Mouse (Mus musculus) urinary bladder, postnatal 36 days (tissue): ENCODE data around the gene Hist1h4b.
"Not testable (repeated sequence)": the region's sequence is repeated elsewhere in the genome, so short reads cannot be mapped to it uniquely, and the experiment has no call there.

Experiments
- DNase-seq, 2 experiments: peaks; one replicate each; pipeline ENCODE4 v3.0.0; 2022; ENCODE audit warnings: low spot score in 2 of 2, mixed read lengths in 1 of 2

Hist1h4b gene

GRCm38 (mm10) chr13:23740256-23740840 lies 16.5 kb upstream of the Hist1h4b start:
- DNase-seq, result no peak

GRCm38 (mm10) chr13:23740910-23741309 lies 15.9 kb upstream of the Hist1h4b start:
- DNase-seq, result no peak

- no peak for DNase-seq
Measured at GRCm38 (mm10) chr13:23742007-23742406, 14.8 kb upstream of the Hist1h4b start.

- DNase-seq, result no peak
Measured at GRCm38 (mm10) chr13:23743215-23743614, 13.6 kb upstream of the Hist1h4b start.

GRCm38 (mm10) chr13:23743963-23744362 lies 12.8 kb upstream of the Hist1h4b start:
- no peak for DNase-seq

- no peak for DNase-seq
Measured at GRCm38 (mm10) chr13:23744421-23745380, 12.1 kb upstream of the Hist1h4b start.

GRCm38 (mm10) chr13:23745381-23746161 lies 11.2 kb upstream of the Hist1h4b start, which contains the start of gene Hist1h3c:
TSS of gene Hist1h3c (minus strand) at chr13:23745602.
- DNase-seq, result peak; percentile 72 to 82

GRCm38 (mm10) chr13:23746201-23747080 lies 10.4 kb upstream of the Hist1h4b start, which contains the start of gene Hist1h2bb:
TSS of gene Hist1h2bb (plus strand) at chr13:23746734.
- DNase-seq, result peak; percentile 61 to 65

GRCm38 (mm10) chr13:23747081-23747891 lies 9.5 kb upstream of the Hist1h4b start:
- DNase-seq, result no peak

- DNase-seq, result no peak
Measured at GRCm38 (mm10) chr13:23747892-23748288, 8.9 kb upstream of the Hist1h4b start.

- no peak for DNase-seq
Measured at GRCm38 (mm10) chr13:23749563-23750121, 7.2 kb upstream of the Hist1h4b start.

- DNase-seq, result not testable (repeated sequence)
Measured at GRCm38 (mm10) chr13:23750839-23751477, 5.9 kb upstream of the Hist1h4b start, which contains the start of gene Hist1h2ab. TSS of gene Hist1h2ab (plus strand) at chr13:23751126.

GRCm38 (mm10) chr13:23751478-23751956 lies 5.3 kb upstream of the Hist1h4b start:
- no peak for DNase-seq

- peak; percentile 80 to 84 for DNase-seq
Measured at GRCm38 (mm10) chr13:23752067-23752741, 4.6 kb upstream of the Hist1h4b start, which contains the start of gene Hist1h3b. TSS of gene Hist1h3b (plus strand) at chr13:23752267.

GRCm38 (mm10) chr13:23752742-23753172 lies 4.1 kb upstream of the Hist1h4b start:
- no peak for DNase-seq

GRCm38 (mm10) chr13:23753314-23754078 lies 3.3 kb upstream of the Hist1h4b start:
- DNase-seq, result no peak

GRCm38 (mm10) chr13:23755000-23755399 lies 1.8 kb upstream of the Hist1h4b start:
- no peak for DNase-seq
